Mouse (Mus musculus) large intestine, adult 2 months (tissue): Measurements from ENCODE around the gene Gm11437. TPM values are rescaled to one million over a fixed set of nuclear protein-coding genes. Genes with fewer than 3 reads are reported as not detected.

Experiments used
- DNase-seq: peaks from one replicate; pipeline ENCODE4 v3.0.0-alpha.2; 2012; ENCODE audit warnings: low read depth, low spot score
- WGBS: fragments of 180-500 bp; shearing (Covaris S2); methylation state at CpG from one replicate; pipeline ENCODE4 v1.1.7; 2018; 5-methylcytosine and 5-hydroxymethylcytosine counted together
- polyA plus RNA-seq: library from polyadenylated mRNA; depleted of rRNA; stranded (reverse); fragments of >200 nt; gene quantifications from 2 replicates; pipeline ENCODE4 v1.2.3, GENCODE M21; 2012; rRNA removed

Gene Gm11437
- polyA plus RNA-seq, result 10.4 and 24.1 TPM in 2 replicates

- DNase-seq, result no peak
- 64% methylated on average over 5 of the region's 5 CpGs for WGBS
These were observed at the start of gene Gm11437 for GRCm38 (mm10) chr11:84167046-84167526. Gene Gm11437 (minus strand): TSS chr11:84167476.

GRCm38 (mm10) chr11:84210876-84211275 is 43.6 kb upstream of the Gm11437 start:
- 95% methylated on average over 6 of the region's 6 CpGs for WGBS
- DNase-seq, result no peak

- WGBS, result 66% methylated on average over 4 of the region's 4 CpGs
- no peak for DNase-seq
These were observed 38.5 kb upstream of the Gm11437 start for GRCm38 (mm10) chr11:84205776-84206175.

- no peak for DNase-seq
- WGBS, result 87% methylated on average over 3 of the region's 3 CpGs
These were observed 30.5 kb upstream of the Gm11437 start for GRCm38 (mm10) chr11:84197607-84198402.

- no peak for DNase-seq
- 82% methylated on average over 3 of the region's 3 CpGs for WGBS
These were observed 27.5 kb upstream of the Gm11437 start for GRCm38 (mm10) chr11:84194751-84195150.

- WGBS, result 79% methylated on average over 10 of the region's 10 CpGs
These were observed 26.0 kb upstream of the Gm11437 start for GRCm38 (mm10) chr11:84193249-84193648.

GRCm38 (mm10) chr11:84190581-84191233 is 23.4 kb upstream of the Gm11437 start:
- no peak for DNase-seq
- 91% methylated on average over 8 of the region's 8 CpGs for WGBS

More at GRCm38 (mm10) chr11:84193249-84193648, 26.0 kb upstream of the Gm11437 start:
- no peak for DNase-seq

- 65% methylated on average over 3 of the region's 3 CpGs for WGBS
These were observed 21.3 kb upstream of the Gm11437 start for GRCm38 (mm10) chr11:84188530-84188929.

GRCm38 (mm10) chr11:84181286-84181685 is 14.0 kb upstream of the Gm11437 start:
- no peak for DNase-seq
- WGBS, result 62% methylated on average over 2 of the region's 2 CpGs

More at GRCm38 (mm10) chr11:84188530-84188929, 21.3 kb upstream of the Gm11437 start:
- DNase-seq, result no peak

GRCm38 (mm10) chr11:84179954-84180598 is 12.8 kb upstream of the Gm11437 start:
- under 1% methylated on average over 43 of the region's 44 CpGs for WGBS
- DNase-seq, result no peak

- DNase-seq, result no peak
- under 1% methylated on average over 81 of the region's 85 CpGs for WGBS
These were observed 12.1 kb upstream of the Gm11437 start for GRCm38 (mm10) chr11:84179226-84179953.

GRCm38 (mm10) chr11:84178571-84178970 is 11.3 kb upstream of the Gm11437 start:
- 20% methylated on average over 4 of the region's 4 CpGs for WGBS
- no peak for DNase-seq

- no peak for DNase-seq
- WGBS, result 35% methylated on average over 11 of the region's 11 CpGs
These were observed 5.5 kb upstream of the Gm11437 start for GRCm38 (mm10) chr11:84172539-84173435.

GRCm38 (mm10) chr11:84168701-84169288 is 1.5 kb upstream of the Gm11437 start:
- no peak for DNase-seq

GRCm38 (mm10) chr11:84164561-84164960 is 2.7 kb downstream of the Gm11437 start:
- WGBS, result 15% methylated on average over 4 of the region's 4 CpGs
- DNase-seq, result no peak

More at GRCm38 (mm10) chr11:84168701-84169288, 1.5 kb upstream of the Gm11437 start:
- WGBS, result 9% methylated on average over 7 of the region's 7 CpGs

- WGBS, result 33% methylated on average over 6 of the region's 6 CpGs
- no peak for DNase-seq
These were observed 3.2 kb downstream of the Gm11437 start for GRCm38 (mm10) chr11:84164123-84164522.

- DNase-seq, result no peak
- 37% methylated on average over 4 of the region's 4 CpGs for WGBS
These were observed 10.6 kb downstream of the Gm11437 start for GRCm38 (mm10) chr11:84156535-84157262.

- WGBS, result 65% methylated on average over 2 of the region's 2 CpGs
- no peak for DNase-seq
These were observed 16.4 kb downstream of the Gm11437 start for GRCm38 (mm10) chr11:84150884-84151283.
